Comparison of ENCODE assay signal across 10 mouse cellular contexts in the genomic region with DNA sequence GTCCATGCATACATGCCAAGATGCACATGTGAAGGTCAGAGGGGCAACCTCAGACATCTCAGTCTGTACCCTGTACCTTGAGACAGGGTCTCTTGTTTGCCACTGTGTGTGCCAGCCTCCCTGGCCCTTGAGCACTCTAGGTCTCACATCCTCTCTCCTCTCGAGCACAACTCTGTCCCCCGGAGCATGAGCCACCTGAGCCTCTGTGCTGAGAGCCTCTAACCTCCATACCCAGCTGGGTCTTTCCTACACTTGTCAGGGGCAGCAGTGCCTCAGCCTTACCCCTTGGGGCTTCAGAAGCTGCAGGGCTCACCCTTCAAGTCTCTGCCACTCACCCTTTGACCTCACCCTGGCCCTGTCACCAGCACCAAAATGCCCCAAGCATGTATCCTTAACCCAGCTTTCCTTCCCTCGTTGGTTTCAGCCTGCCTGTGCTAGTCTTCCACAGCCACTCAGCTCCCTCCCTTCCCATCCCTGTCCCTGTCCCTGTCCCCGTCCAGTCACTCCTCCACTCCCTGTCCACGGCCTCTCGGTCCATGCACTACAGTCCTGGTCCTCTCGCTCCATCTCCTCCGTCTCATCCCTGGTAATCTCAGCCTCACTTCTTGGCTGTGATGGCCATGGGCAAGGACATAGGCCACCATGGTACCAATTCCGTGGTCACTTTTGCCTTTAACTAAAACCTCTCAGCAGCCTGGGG. TPM values are rescaled to one million over a fixed set of nuclear protein-coding genes. Genes with fewer than 3 reads are reported as not detected.
A peak's percentile ranks its signal among the peaks of the same experiment; 100 is the strongest.
DNase-seq lines count a peak whose midpoint lies in the region; ATAC-seq and TF ChIP-seq lines count a peak whose summit lies in the region.
"Had no signal": no experiment of that assay in that cellular context is flagged by ENCODE, and none has a peak within 500 bp of the region (broad histone marks: within the 10 kb centered on the region; RNA-seq: fewer than 3 reads in every experiment).

No protein-coding gene starts in this region.

- WGBS in forebrain, embryonic 12.5 days, result 81% methylated on average over 9 of the region's 9 CpGs
- 91% methylated on average over 9 of the region's 9 CpGs for WGBS in forebrain, embryonic 14.5 days
- 82% methylated on average over 9 of the region's 9 CpGs for WGBS in lung, postnatal 0 days
- 83% methylated on average over 9 of the region's 9 CpGs for WGBS in limb, embryonic 13.5 days
- WGBS in neural tube, embryonic 15.5 days, result 80% methylated on average over 9 of the region's 9 CpGs

- H3K4me1 ChIP-seq in forebrain, embryonic 12.5 days, result peaks cover 34% of the 10 kb centered on the region
- H3K4me1 ChIP-seq in forebrain, embryonic 14.5 days (ENCODE audit: control insufficient read depth, insufficient read depth, low read length), result peaks cover 2% of the 10 kb centered on the region; the same call in 1 of the 2 replicates
- H3K4me1 ChIP-seq in lung, postnatal 0 days (ENCODE audit: insufficient read depth, low read depth, low read length), result peaks cover 15% of the 10 kb centered on the region
- peaks cover 44% of the 10 kb centered on the region for H3K4me1 ChIP-seq in limb, embryonic 13.5 days
- peaks cover 45% of the 10 kb centered on the region for H3K4me1 ChIP-seq in neural tube, embryonic 15.5 days

- TF ChIP-seq CTCF in lung, postnatal 0 days (IDR thresholded peaks at IDR 0.05), result no peak
- no peak for TF ChIP-seq CTCF in layer of hippocampus, adult 2 months (conservative IDR thresholded peaks at IDR 0.05)

- peaks cover 34% of the 10 kb centered on the region for H3K36me3 ChIP-seq in forebrain, embryonic 12.5 days (replicated peaks)
- peaks cover 28% of the 10 kb centered on the region for H3K36me3 ChIP-seq in forebrain, embryonic 14.5 days (ENCODE audit: control insufficient read depth, insufficient read depth, low read length)
- 0 out of 2 replicates have a peak, but pooled peaks cover 6% of the 10 kb centered on the region for H3K36me3 ChIP-seq in lung, postnatal 0 days (ENCODE audit: insufficient read depth, low read length)
- H3K36me3 ChIP-seq in limb, embryonic 13.5 days, result peaks cover 39% of the 10 kb centered on the region
- peaks cover 31% of the 10 kb centered on the region for H3K36me3 ChIP-seq in neural tube, embryonic 15.5 days

- H3K4me2 ChIP-seq in forebrain, embryonic 12.5 days, result no peak overlapping the region
- H3K4me2 ChIP-seq in forebrain, embryonic 14.5 days (ENCODE audit: low read length), result no peak overlapping the region
- peak overlapping the region; percentile 73 for H3K4me2 ChIP-seq in lung, postnatal 0 days (replicated peaks; ENCODE audit: low read depth, low read length)
- peak overlapping the region; percentile 76 for H3K4me2 ChIP-seq in limb, embryonic 13.5 days (replicated peaks)
- H3K4me2 ChIP-seq in neural tube, embryonic 15.5 days, result peak overlapping the region; percentile 77

- 0 out of 2 replicates have a peak, but pooled peaks cover 9% of the 10 kb centered on the region for H3K27me3 ChIP-seq in forebrain, embryonic 12.5 days
- H3K27me3 ChIP-seq in forebrain, embryonic 14.5 days (replicated peaks; ENCODE audit: control insufficient read depth, insufficient read depth, low read length), result no peaks in the 10 kb centered on the region
- H3K27me3 ChIP-seq in lung, postnatal 0 days (replicated peaks; ENCODE audit: insufficient read depth, low read length), result no peaks in the 10 kb centered on the region
- H3K27me3 ChIP-seq in limb, embryonic 13.5 days, result no peaks in the 10 kb centered on the region
- 0 out of 2 replicates have a peak, but pooled peaks cover 2% of the 10 kb centered on the region for H3K27me3 ChIP-seq in neural tube, embryonic 15.5 days (replicated peaks)
- H3K27me3 ChIP-seq: forebrain, embryonic 15.5 days had no signal

- no peak overlapping the region for H3K4me3 ChIP-seq in forebrain, embryonic 12.5 days (replicated peaks)
- H3K4me3 ChIP-seq in forebrain, embryonic 14.5 days (ENCODE audit: low read depth, low read length), result no peak overlapping the region
- no peak overlapping the region for H3K4me3 ChIP-seq in lung, postnatal 0 days (ENCODE audit: low read depth, low read length)
- no peak overlapping the region for H3K4me3 ChIP-seq in limb, embryonic 13.5 days
- no peak overlapping the region for H3K4me3 ChIP-seq in neural tube, embryonic 15.5 days (replicated peaks)
- H3K4me3 ChIP-seq in layer of hippocampus, adult 2 months, result no peak overlapping the region; the same call in 1 of the 2 replicates

- no peak for ATAC-seq in forebrain, embryonic 12.5 days (ENCODE audit: low FRiP score)
- no peak for ATAC-seq in forebrain, embryonic 14.5 days
- no peak for ATAC-seq in lung, postnatal 0 days
- no peak for ATAC-seq in limb, embryonic 13.5 days (ENCODE audit: low FRiP score, low read depth)
- ATAC-seq in neural tube, embryonic 15.5 days (ENCODE audit: low FRiP score), result no peak

- H3K9me3 ChIP-seq in forebrain, embryonic 12.5 days, result no peaks in the 10 kb centered on the region
- H3K9me3 ChIP-seq in forebrain, embryonic 14.5 days (replicated peaks; ENCODE audit: control insufficient read depth, low read length), result no peaks in the 10 kb centered on the region
- H3K9me3 ChIP-seq in lung, postnatal 0 days (ENCODE audit: low read length), result no peaks in the 10 kb centered on the region
- H3K9me3 ChIP-seq in limb, embryonic 13.5 days, result peaks cover 4% of the 10 kb centered on the region; the same call in 1 of the 2 replicates
- H3K9me3 ChIP-seq in neural tube, embryonic 15.5 days (replicated peaks), result no peaks in the 10 kb centered on the region
- H3K9me3 ChIP-seq: forebrain, embryonic 15.5 days had no signal

- no peak overlapping the region; the same call in 1 of the 2 replicates for H3K27ac ChIP-seq in forebrain, embryonic 12.5 days
- no peak overlapping the region for H3K27ac ChIP-seq in forebrain, embryonic 14.5 days (ENCODE audit: low read depth, low read length)
- no peak overlapping the region for H3K27ac ChIP-seq in lung, postnatal 0 days (ENCODE audit: low read length)
- H3K27ac ChIP-seq in limb, embryonic 13.5 days, result no peak overlapping the region
- no peak overlapping the region for H3K27ac ChIP-seq in neural tube, embryonic 15.5 days (replicated peaks)
- H3K27ac ChIP-seq in layer of hippocampus, adult 2 months, result no peak overlapping the region

- DNase-seq in forebrain, embryonic 14.5 days (ENCODE audit: low spot score), result no peak
- no peak for DNase-seq in lung, postnatal 0 days (ENCODE audit: low spot score)
- DNase-seq in lung, postnatal 25 days (ENCODE audit: low spot score), result no peak
- DNase-seq in layer of hippocampus, postnatal 14 days (ENCODE audit: low spot score in 2 of 2), result no peak
- DNase-seq in layer of hippocampus, adult 2 months (ENCODE audit: low spot score in 2 of 2), result no peak
- DNase-seq: cerebellum, adult 11-12 months had no signal

- H3K9ac ChIP-seq in forebrain, embryonic 12.5 days, result 0 out of 2 replicates have a peak overlapping the region, but pooled peaks have one; percentile 69
- H3K9ac ChIP-seq in forebrain, embryonic 14.5 days (ENCODE audit: low read length), result no peak overlapping the region
- H3K9ac ChIP-seq in lung, postnatal 0 days (replicated peaks; ENCODE audit: low read depth), result no peak overlapping the region
- peak overlapping the region; percentile 81; the same call in 1 of the 2 replicates for H3K9ac ChIP-seq in limb, embryonic 13.5 days
- H3K9ac ChIP-seq in neural tube, embryonic 15.5 days (replicated peaks), result 0 out of 2 replicates have a peak overlapping the region, but pooled peaks have one; percentile 71

- no peak for TF ChIP-seq EP300 in lung, postnatal 0 days (IDR thresholded peaks at IDR 0.05)

RNA-seq across cellular contexts. Expression of gene Trim65, which starts 1.7 kb away (rescaled TPM):
- polyA plus RNA-seq in forebrain, embryonic 12.5 days (2016; fragmentation: Nextera tagmentation; extraction: Ambion mirVana), result 1.9 and 2.1 TPM in 2 replicates
- 0.97 and 1.1 TPM in 2 replicates for polyA plus RNA-seq in forebrain, embryonic 14.5 days (2014; fragmentation: Nextera tagmentation; extraction: Ambion mirVana)
- 3.9 TPM in 2 replicates for polyA plus RNA-seq in lung, postnatal 0 days (2015; fragmentation: Nextera tagmentation; extraction: Ambion mirVana)
- 2.3 and 3.2 TPM in 2 replicates for polyA plus RNA-seq in limb, embryonic 13.5 days (2015; fragmentation: Nextera tagmentation; extraction: Ambion mirVana)
- polyA plus RNA-seq in neural tube, embryonic 15.5 days (2015; fragmentation: Nextera tagmentation; extraction: Ambion mirVana), result 3.4 and 4.1 TPM in 2 replicates
- 1 to 10 TPM; 6.0 to 6.6 TPM for total RNA-seq in layer of hippocampus, postnatal 14 days (2021)
- 1 to 10 TPM; 6.9 to 7.7 TPM for total RNA-seq in layer of hippocampus, adult 2 months (2021)

RNA-seq across cellular contexts. Expression of gene Trim47, which starts 2.2 kb away (rescaled TPM):
- polyA plus RNA-seq in forebrain, embryonic 12.5 days (2016; fragmentation: Nextera tagmentation; extraction: Ambion mirVana), result 2.7 and 3.2 TPM in 2 replicates
- polyA plus RNA-seq in forebrain, embryonic 14.5 days (2014; fragmentation: Nextera tagmentation; extraction: Ambion mirVana), result 4.0 and 6.0 TPM in 2 replicates
- polyA plus RNA-seq in lung, postnatal 0 days (2015; fragmentation: Nextera tagmentation; extraction: Ambion mirVana), result 26.3 and 28.8 TPM in 2 replicates
- 15.7 and 15.9 TPM in 2 replicates for polyA plus RNA-seq in limb, embryonic 13.5 days (2015; fragmentation: Nextera tagmentation; extraction: Ambion mirVana)
- polyA plus RNA-seq in neural tube, embryonic 15.5 days (2015; fragmentation: Nextera tagmentation; extraction: Ambion mirVana), result 9.8 TPM in 2 replicates
- 1 to 10 TPM; 5.7 to 7.8 TPM for total RNA-seq in layer of hippocampus, postnatal 14 days (2021)
- total RNA-seq in layer of hippocampus, adult 2 months (2021), result 1 to 10 TPM; 4.6 to 7.2 TPM

RNA-seq across cellular contexts. Expression of gene Mrpl38, which starts 9.4 kb away (rescaled TPM):
- polyA plus RNA-seq in forebrain, embryonic 12.5 days (2016; fragmentation: Nextera tagmentation; extraction: Ambion mirVana), result 89.6 and 90.5 TPM in 2 replicates
- 79.6 and 83.4 TPM in 2 replicates for polyA plus RNA-seq in forebrain, embryonic 14.5 days (2014; fragmentation: Nextera tagmentation; extraction: Ambion mirVana)
- 44.1 and 45.9 TPM in 2 replicates for polyA plus RNA-seq in lung, postnatal 0 days (2015; fragmentation: Nextera tagmentation; extraction: Ambion mirVana)
- 86.0 and 86.3 TPM in 2 replicates for polyA plus RNA-seq in limb, embryonic 13.5 days (2015; fragmentation: Nextera tagmentation; extraction: Ambion mirVana)
- 82.2 and 95.1 TPM in 2 replicates for polyA plus RNA-seq in neural tube, embryonic 15.5 days (2015; fragmentation: Nextera tagmentation; extraction: Ambion mirVana)
- total RNA-seq in layer of hippocampus, postnatal 14 days (2021), result 10 to 100 TPM; 55.3 to 63.7 TPM
- total RNA-seq in layer of hippocampus, adult 2 months (2021), result 10 to 100 TPM; 64.6 to 66.8 TPM

RNA-seq across cellular contexts. Expression of gene Fbf1, which starts 38.7 kb away (rescaled TPM):
- 80.8 and 85.2 TPM in 2 replicates for polyA plus RNA-seq in forebrain, embryonic 12.5 days (2016; fragmentation: Nextera tagmentation; extraction: Ambion mirVana)
- polyA plus RNA-seq in forebrain, embryonic 14.5 days (2014; fragmentation: Nextera tagmentation; extraction: Ambion mirVana), result 25.9 and 44.4 TPM in 2 replicates
- 11.9 and 16.6 TPM in 2 replicates for polyA plus RNA-seq in lung, postnatal 0 days (2015; fragmentation: Nextera tagmentation; extraction: Ambion mirVana)
- 48.6 and 48.9 TPM in 2 replicates for polyA plus RNA-seq in limb, embryonic 13.5 days (2015; fragmentation: Nextera tagmentation; extraction: Ambion mirVana)
- polyA plus RNA-seq in neural tube, embryonic 15.5 days (2015; fragmentation: Nextera tagmentation; extraction: Ambion mirVana), result 44.2 and 48.5 TPM in 2 replicates
- total RNA-seq in layer of hippocampus, postnatal 14 days (2021), result 100 to 1,000 TPM in 1 of 2 experiments, 10 to 100 TPM in 1; 87.9 to 102 TPM
- total RNA-seq in layer of hippocampus, adult 2 months (2021), result 10 to 100 TPM; 91.6 to 96.4 TPM

RNA-seq across cellular contexts. Expression of gene Wbp2, which starts 42.4 kb away (rescaled TPM):
- polyA plus RNA-seq in forebrain, embryonic 12.5 days (2016; fragmentation: Nextera tagmentation; extraction: Ambion mirVana), result 92.3 and 101 TPM in 2 replicates
- 145 and 166 TPM in 2 replicates for polyA plus RNA-seq in forebrain, embryonic 14.5 days (2014; fragmentation: Nextera tagmentation; extraction: Ambion mirVana)
- polyA plus RNA-seq in lung, postnatal 0 days (2015; fragmentation: Nextera tagmentation; extraction: Ambion mirVana), result 84.8 and 108 TPM in 2 replicates
- 43.1 and 47.9 TPM in 2 replicates for polyA plus RNA-seq in limb, embryonic 13.5 days (2015; fragmentation: Nextera tagmentation; extraction: Ambion mirVana)
- 162 and 167 TPM in 2 replicates for polyA plus RNA-seq in neural tube, embryonic 15.5 days (2015; fragmentation: Nextera tagmentation; extraction: Ambion mirVana)
- 100 to 1,000 TPM; 287 to 295 TPM for total RNA-seq in layer of hippocampus, postnatal 14 days (2021)
- 100 to 1,000 TPM; 417 to 440 TPM for total RNA-seq in layer of hippocampus, adult 2 months (2021)

Comparison
In these comparisons a context has a peak if more than half of its experiments do, and no peak if none do; other contexts are left out.
1. H3K9ac ChIP-seq: peak in forebrain, embryonic 12.5 days (single experiment), limb, embryonic 13.5 days (single experiment) and neural tube, embryonic 15.5 days (single experiment); none in forebrain, embryonic 14.5 days (single experiment) and lung, postnatal 0 days (single experiment).
2. H3K4me2 ChIP-seq: peak in lung, postnatal 0 days (single experiment), limb, embryonic 13.5 days (single experiment) and neural tube, embryonic 15.5 days (single experiment); none in forebrain, embryonic 12.5 days (single experiment) and forebrain, embryonic 14.5 days (single experiment).